Mouse (Mus musculus): ENCODE measurements around the gene Pramel1. TPM values are rescaled to one million over a fixed set of nuclear protein-coding genes. Genes with fewer than 3 reads are reported as not detected.
"Not testable (repeated sequence)": the region's sequence is repeated elsewhere in the genome, so short reads cannot be mapped to it uniquely, and the experiment has no call there.

The Pramel1 gene
- not detected for total RNA-seq (2021)
- long read RNA-seq, experiment 1: 0 reads
- long read RNA-seq, experiment 2: 0 reads

GRCm38 (mm10) chr4:143394181-143394580, at the start of gene Pramel1:
Pramel1 (plus strand) TSS chr4:143394428.
- DNase-seq (ENCODE audit: low spot score in 2 of 2): no peak

- not testable (repeated sequence) for DNase-seq (ENCODE audit: low spot score in 2 of 2)
Measured at GRCm38 (mm10) chr4:143345491-143345890, 48.7 kb upstream of the Pramel1 start.

- DNase-seq (ENCODE audit: low spot score in 2 of 2): no peak
Measured at GRCm38 (mm10) chr4:143348678-143349077, 45.5 kb upstream of the Pramel1 start.

GRCm38 (mm10) chr4:143349484-143349906, 44.7 kb upstream of the Pramel1 start, which contains the start of gene Lrrc38:
Lrrc38 (plus strand) TSS chr4:143349757.
- DNase-seq (ENCODE audit: low spot score in 2 of 2): peak; percentile 16 to 18

- DNase-seq (ENCODE audit: low spot score in 2 of 2): peak in 1 of 2 experiments; percentile 7
Measured at GRCm38 (mm10) chr4:143350047-143351015, 43.9 kb upstream of the Pramel1 start.

GRCm38 (mm10) chr4:143352301-143352700, 41.9 kb upstream of the Pramel1 start:
- no peak for DNase-seq (ENCODE audit: low spot score in 2 of 2)

GRCm38 (mm10) chr4:143361520-143361919, 32.7 kb upstream of the Pramel1 start:
- DNase-seq (ENCODE audit: low spot score in 2 of 2): no peak

GRCm38 (mm10) chr4:143366415-143367041, 27.7 kb upstream of the Pramel1 start:
- DNase-seq (ENCODE audit: low spot score in 2 of 2): no peak

GRCm38 (mm10) chr4:143379480-143379879, 14.7 kb upstream of the Pramel1 start:
- no peak for DNase-seq (ENCODE audit: low spot score in 2 of 2)

GRCm38 (mm10) chr4:143379931-143380715, 14.1 kb upstream of the Pramel1 start:
- no peak for DNase-seq (ENCODE audit: low spot score in 2 of 2)

- DNase-seq (ENCODE audit: low spot score in 2 of 2): peak in 1 of 2 experiments; percentile 27
Measured at GRCm38 (mm10) chr4:143380716-143381004, 13.6 kb upstream of the Pramel1 start.

GRCm38 (mm10) chr4:143382163-143382562, 12.1 kb upstream of the Pramel1 start:
- DNase-seq (ENCODE audit: low spot score in 2 of 2): no peak

- no peak for DNase-seq (ENCODE audit: low spot score in 2 of 2)
Measured at GRCm38 (mm10) chr4:143383646-143384045, 10.6 kb upstream of the Pramel1 start.

- DNase-seq (ENCODE audit: low spot score in 2 of 2): peak; percentile 15 to 31
Measured at GRCm38 (mm10) chr4:143388955-143389702, 5.1 kb upstream of the Pramel1 start.

- no peak for DNase-seq (ENCODE audit: low spot score in 2 of 2)
Measured at GRCm38 (mm10) chr4:143411566-143412218, 17.5 kb downstream of the Pramel1 start.

- DNase-seq (ENCODE audit: low spot score in 2 of 2): peak; percentile 78 to 80
Measured at GRCm38 (mm10) chr4:143412219-143413092, 18.2 kb downstream of the Pramel1 start, which contains the start of gene Pramef8. Pramef8 (plus strand) TSS chr4:143412426.

GRCm38 (mm10) chr4:143413621-143414020, 19.4 kb downstream of the Pramel1 start:
- no peak for DNase-seq (ENCODE audit: low spot score in 2 of 2)

- DNase-seq (ENCODE audit: low spot score in 2 of 2): no peak
Measured at GRCm38 (mm10) chr4:143414121-143414520, 19.9 kb downstream of the Pramel1 start.

GRCm38 (mm10) chr4:143426770-143427169, 32.5 kb downstream of the Pramel1 start:
- DNase-seq (ENCODE audit: low spot score in 2 of 2): not testable (repeated sequence)
